10 mouse cellular contexts compared by ENCODE assay signal in genomic region chr11:78832816-78833314, GRCm38 (mm10). TPM values are rescaled to one million over a fixed set of nuclear protein-coding genes. Genes with fewer than 3 reads are reported as not detected.
DNase-seq lines count a peak whose midpoint lies in the region; ATAC-seq and TF ChIP-seq lines count a peak whose summit lies in the region.
"Had no signal": no experiment of that assay in that cellular context is flagged by ENCODE, and none has a peak within 500 bp of the region (broad histone marks: within the 10 kb centered on the region; RNA-seq: fewer than 3 reads in every experiment).

No protein-coding gene starts in this region.

- DNase-seq in cerebellum, adult 18-20 months, result peak; percentile 41 to 55
- no peak for DNase-seq in cerebellum, adult 9-10 months
- DNase-seq in MEL (ENCODE audit: low read depth, low spot score), result peak; percentile 100
- peak; percentile 14 for DNase-seq in gastrocnemius, postnatal 10 days
- peak; percentile 34 to 61 for DNase-seq in kidney, adult 8-10 months
- DNase-seq in lung, postnatal 0 days (ENCODE audit: low spot score), result peak; percentile 78
- DNase-seq in midbrain, embryonic 14.5 days, result no peak
- DNase-seq in retina, embryonic 14.5 days (ENCODE audit: low spot score), result no peak

- H3K79me2 ChIP-seq in MEL (ENCODE audit: control insufficient read depth, insufficient read depth, low read length, poor library complexity), result no peaks in the 10 kb centered on the region

- H3K4me2 ChIP-seq in lung, postnatal 0 days (replicated peaks; ENCODE audit: low read depth, low read length), result no peak overlapping the region
- H3K4me2 ChIP-seq in midbrain, embryonic 14.5 days (ENCODE audit: low read length), result no peak overlapping the region
- H3K4me2 ChIP-seq: embryonic facial prominence, embryonic 13.5 days; midbrain, embryonic 12.5 days had no signal

- peaks cover 38 to 49% of the 10 kb centered on the region in 2 experiments for H3K4me1 ChIP-seq in MEL (ENCODE audit: control insufficient read depth in 1 of 2, insufficient read depth in 2 of 2, low read length in 2 of 2)
- no peaks in the 10 kb centered on the region; the same call in none of the 2 replicates for H3K4me1 ChIP-seq in lung, postnatal 0 days (ENCODE audit: insufficient read depth, low read depth, low read length)
- H3K4me1 ChIP-seq in midbrain, embryonic 14.5 days (ENCODE audit: control insufficient read depth, insufficient read depth, low read length), result no peaks in the 10 kb centered on the region

- H3K36me3 ChIP-seq in MEL (ENCODE audit: control insufficient read depth in 1 of 2, insufficient read depth in 2 of 2, low read length in 2 of 2), result peaks cover 0 to 47% of the 10 kb centered on the region in 2 experiments; a peak in 2 of 4 replicates
- H3K36me3 ChIP-seq in lung, postnatal 0 days (ENCODE audit: insufficient read depth, low read length), result no peaks in the 10 kb centered on the region
- no peaks in the 10 kb centered on the region for H3K36me3 ChIP-seq in midbrain, embryonic 14.5 days (ENCODE audit: control insufficient read depth, insufficient read depth, low read length)
- H3K36me3 ChIP-seq: embryonic facial prominence, embryonic 13.5 days; midbrain, embryonic 12.5 days had no signal

- peak overlapping the region; percentile 95 for H3K27ac ChIP-seq in MEL (ENCODE audit: control insufficient read depth, low read depth, low read length)
- H3K27ac ChIP-seq in lung, postnatal 0 days (ENCODE audit: low read length), result 0 out of 2 replicates have a peak overlapping the region, but pooled peaks have one; percentile 43
- no peak overlapping the region for H3K27ac ChIP-seq in midbrain, embryonic 14.5 days (replicated peaks; ENCODE audit: low read depth, low read length)
- H3K27ac ChIP-seq: embryonic facial prominence, embryonic 13.5 days; midbrain, embryonic 12.5 days had no signal

- peak in 1 of 2 experiments; percentile 98 for TF ChIP-seq EP300 in MEL (IDR thresholded peaks at IDR 0.05; ENCODE audit: low read depth in 1 of 2, low read length in 2 of 2)
- peak; percentile 94 for TF ChIP-seq EP300 in lung, postnatal 0 days (IDR thresholded peaks at IDR 0.05)

- H3K9me3 ChIP-seq in MEL (replicated peaks; ENCODE audit: insufficient read depth, low read length), result no peaks in the 10 kb centered on the region
- H3K9me3 ChIP-seq in lung, postnatal 0 days (ENCODE audit: low read length), result no peaks in the 10 kb centered on the region
- H3K9me3 ChIP-seq in midbrain, embryonic 14.5 days (ENCODE audit: control insufficient read depth, low read length), result no peaks in the 10 kb centered on the region
- H3K9me3 ChIP-seq: embryonic facial prominence, embryonic 13.5 days; midbrain, embryonic 12.5 days had no signal

- peak; percentile 37 to 56; a peak in 2 of 4 replicates for TF ChIP-seq POLR2A in MEL (IDR thresholded peaks at IDR 0.05; ENCODE audit: control insufficient read depth in 1 of 2, insufficient read depth in 1 of 2, low read depth in 1 of 2, low read length in 2 of 2, poor library complexity in 1 of 2)

- no peak; the same call in 1 of the 2 replicates for TF ChIP-seq RAD21 in MEL (IDR thresholded peaks at IDR 0.05; ENCODE audit: low read depth, low read length)

- H3K9ac ChIP-seq in MEL (ENCODE audit: control insufficient read depth, low read depth, low read length, poor library complexity, severe bottlenecking), result peak overlapping the region; percentile 54
- H3K9ac ChIP-seq in lung, postnatal 0 days (replicated peaks; ENCODE audit: low read depth), result no peak overlapping the region
- H3K9ac ChIP-seq in midbrain, embryonic 14.5 days (replicated peaks; ENCODE audit: low read length), result no peak overlapping the region
- H3K9ac ChIP-seq: embryonic facial prominence, embryonic 13.5 days; midbrain, embryonic 12.5 days had no signal

- ATAC-seq in lung, postnatal 0 days, result peak; percentile 93
- ATAC-seq in midbrain, embryonic 14.5 days (ENCODE audit: low FRiP score, low TSS enrichment), result no peak

- no peak for TF ChIP-seq CTCF in MEL (IDR thresholded peaks at IDR 0.05 in 2 of 3, conservative IDR thresholded peaks at IDR 0.05 in 1 of 3; ENCODE audit: control insufficient read depth in 1 of 3, insufficient read depth in 1 of 3, low read depth in 2 of 3, low read length in 3 of 3, poor library complexity in 1 of 3, severe bottlenecking in 1 of 3)
- no peak for TF ChIP-seq CTCF in lung, postnatal 0 days (IDR thresholded peaks at IDR 0.05)

- no peaks in the 10 kb centered on the region for H3K27me3 ChIP-seq in MEL (ENCODE audit: control insufficient read depth in 1 of 2, insufficient read depth in 2 of 2, low read length in 2 of 2)
- no peaks in the 10 kb centered on the region for H3K27me3 ChIP-seq in lung, postnatal 0 days (replicated peaks; ENCODE audit: insufficient read depth, low read length)
- H3K27me3 ChIP-seq in midbrain, embryonic 14.5 days (ENCODE audit: control insufficient read depth, insufficient read depth, low read length), result no peaks in the 10 kb centered on the region
- H3K27me3 ChIP-seq: midbrain, embryonic 12.5 days had no signal

- WGBS in lung, postnatal 0 days, result 37% methylated on average over 13 of the region's 13 CpGs
- 72% methylated on average over 13 of the region's 13 CpGs for WGBS in midbrain, embryonic 14.5 days

- peak overlapping the region in 1 of 2 experiments; percentile 34; a peak in 3 of 4 replicates for H3K4me3 ChIP-seq in MEL (ENCODE audit: control insufficient read depth in 1 of 2, insufficient read depth in 1 of 2, low read depth in 2 of 2, low read length in 2 of 2)
- H3K4me3 ChIP-seq in lung, postnatal 0 days (ENCODE audit: low read depth, low read length), result no peak overlapping the region
- no peak overlapping the region for H3K4me3 ChIP-seq in midbrain, embryonic 14.5 days (replicated peaks; ENCODE audit: low read depth, low read length)
- H3K4me3 ChIP-seq: embryonic facial prominence, embryonic 13.5 days; midbrain, embryonic 12.5 days had no signal

TF ChIP-seq in MEL, 35 proteins besides CTCF, POLR2A, EP300 and RAD21 (continues in another document):
- peak; percentile 88 for TF ChIP-seq MAX (IDR thresholded peaks at IDR 0.05; ENCODE audit: low read length)
- peak; percentile 90 for TF ChIP-seq MYB (IDR thresholded peaks at IDR 0.05; ENCODE audit: low read depth, low read length)
- peak; percentile 100 for TF ChIP-seq MAZ (IDR thresholded peaks at IDR 0.05; ENCODE audit: low read depth, low read length)
- peak; percentile 99 for TF ChIP-seq GATA1 (IDR thresholded peaks at IDR 0.05; ENCODE audit: low read depth, low read length)
- TF ChIP-seq TAL1 (IDR thresholded peaks at IDR 0.05; ENCODE audit: low read length), result peak; percentile 99
- peak; percentile 85 for TF ChIP-seq MXI1 (IDR thresholded peaks at IDR 0.05; ENCODE audit: low read depth, low read length)
- 0 out of 2 replicates have a peak, but pooled peaks have one; percentile 43 for TF ChIP-seq ZNF384 (IDR thresholded peaks at IDR 0.05; ENCODE audit: low read depth, low read length)
- TF ChIP-seq GABPA (IDR thresholded peaks at IDR 0.05; ENCODE audit: low read depth, low read length), result no peak
- TF ChIP-seq ETS1 (IDR thresholded peaks at IDR 0.05; ENCODE audit: low read depth, low read length), result peak; percentile 98
- TF ChIP-seq ZMIZ1 (IDR thresholded peaks at IDR 0.05; ENCODE audit: low read depth, low read length), result peak; percentile 95
- TF ChIP-seq MAFK (IDR thresholded peaks at IDR 0.05; ENCODE audit: borderline replicate concordance, low read depth, low read length), result peak; percentile 94
- peak; percentile 88 for TF ChIP-seq BHLHE40 (IDR thresholded peaks at IDR 0.05; ENCODE audit: borderline replicate concordance, low read depth, low read length)
- no peak; the same call in 1 of the 2 replicates for TF ChIP-seq NRF1 (IDR thresholded peaks at IDR 0.05; ENCODE audit: insufficient read depth, low read depth, low read length, poor library complexity, severe bottlenecking)
- no peak for TF ChIP-seq CHD1 (IDR thresholded peaks at IDR 0.05; ENCODE audit: low read depth, low read length)
- no peak for TF ChIP-seq POLR2AphosphoS5 (IDR thresholded peaks at IDR 0.05; ENCODE audit: borderline replicate concordance, low read depth, low read length)
- TF ChIP-seq SIN3A (IDR thresholded peaks at IDR 0.05; ENCODE audit: low read length), result peak; percentile 95
- peak; percentile 74 for TF ChIP-seq ELF1 (IDR thresholded peaks at IDR 0.05; ENCODE audit: low read depth, low read length)
- TF ChIP-seq ZKSCAN1 (IDR thresholded peaks at IDR 0.05; ENCODE audit: low read depth, low read length), result no peak; the same call in 1 of the 2 replicates
- TF ChIP-seq ZC3H11A (IDR thresholded peaks at IDR 0.05; ENCODE audit: low read depth, low read length), result peak; percentile 24; the same call in 1 of the 2 replicates
- TF ChIP-seq NELFE (IDR thresholded peaks at IDR 0.05; ENCODE audit: low read depth, low read length), result 0 out of 2 replicates have a peak, but pooled peaks have one; percentile 61
- TF ChIP-seq USF2 (IDR thresholded peaks at IDR 0.05; ENCODE audit: borderline replicate concordance in 1 of 2, insufficient read depth in 1 of 2, low read depth in 1 of 2, low read length in 2 of 2), result no peak
- peak; percentile 36; the same call in 1 of the 2 replicates for TF ChIP-seq JUND (IDR thresholded peaks at IDR 0.05; ENCODE audit: low read depth, low read length)
- TF ChIP-seq TCF12 (IDR thresholded peaks at IDR 0.05; ENCODE audit: low read depth, low read length), result peak; percentile 100
- no peak for TF ChIP-seq E2F4 (IDR thresholded peaks at IDR 0.05; ENCODE audit: borderline replicate concordance, low read depth, low read length)
- TF ChIP-seq POLR2AphosphoS2 (IDR thresholded peaks at IDR 0.05; ENCODE audit: low read length), result peak; percentile 80; the same call in 1 of the 2 replicates
- TF ChIP-seq TBP (IDR thresholded peaks at IDR 0.05; ENCODE audit: low read depth, low read length), result peak; percentile 68; the same call in 1 of the 2 replicates
- peak; percentile 76; the same call in 1 of the 2 replicates for TF ChIP-seq UBTF (IDR thresholded peaks at IDR 0.05; ENCODE audit: borderline replicate concordance, insufficient read depth, low read depth, low read length)
- peak; percentile 58; the same call in 1 of the 2 replicates for TF ChIP-seq KAT2A (conservative IDR thresholded peaks at IDR 0.05; ENCODE audit: low read depth, low read length)
- peak; percentile 72 for TF ChIP-seq HCFC1 (IDR thresholded peaks at IDR 0.05; ENCODE audit: low read depth, low read length)

RNA-seq across cellular contexts. Expression of gene Lyrm9, which starts 6.5 kb away (rescaled TPM):
- 31.6 and 37.5 TPM in 2 replicates for total RNA-seq in MEL (2012; rRNA removed)
- 10 to 100 TPM in 1 of 2 experiments, not detected in 1; 48.6 TPM for polyA plus RNA-seq in MEL (2012; ENCODE audit: insufficient read depth in 1 of 2, insufficient read length in 2 of 2, low read depth in 1 of 2, low replicate concordance in 2 of 2, missing spikeins in 1 of 2)
- total RNA-seq in gastrocnemius, postnatal 10 days (2021), result 10 to 100 TPM; 11.6 to 16.7 TPM
- 5.7 and 9.3 TPM in 2 replicates for polyA plus RNA-seq in lung, postnatal 0 days (2015; fragmentation: Nextera tagmentation; extraction: Ambion mirVana)
- 26.1 and 30.9 TPM in 2 replicates for polyA plus RNA-seq in midbrain, embryonic 14.5 days (2014; fragmentation: Nextera tagmentation; extraction: Ambion mirVana)

Comparison
In these comparisons a context has a peak if more than half of its experiments do, and no peak if none do; other contexts are left out.
1. DNase-seq: peak in cerebellum, adult 18-20 months (2 of 2), MEL (single experiment), gastrocnemius, postnatal 10 days (single experiment), kidney, adult 8-10 months (2 of 2) and lung, postnatal 0 days (single experiment); none in cerebellum, adult 9-10 months (single experiment), midbrain, embryonic 14.5 days (single experiment) and retina, embryonic 14.5 days (single experiment).